Mouse (Mus musculus) retina, adult 2 months (tissue): ENCODE measurements around the gene Socs3.

Experiments
- DNase-seq: peaks from one replicate; pipeline ENCODE4 v3.0.0-alpha.2; 2012; ENCODE audit warnings: low read depth, low spot score

The Socs3 gene

GRCm38 (mm10) chr11:117995255-117995654, 25.4 kb upstream of the Socs3 start:
- DNase-seq: no peak

DNA sequence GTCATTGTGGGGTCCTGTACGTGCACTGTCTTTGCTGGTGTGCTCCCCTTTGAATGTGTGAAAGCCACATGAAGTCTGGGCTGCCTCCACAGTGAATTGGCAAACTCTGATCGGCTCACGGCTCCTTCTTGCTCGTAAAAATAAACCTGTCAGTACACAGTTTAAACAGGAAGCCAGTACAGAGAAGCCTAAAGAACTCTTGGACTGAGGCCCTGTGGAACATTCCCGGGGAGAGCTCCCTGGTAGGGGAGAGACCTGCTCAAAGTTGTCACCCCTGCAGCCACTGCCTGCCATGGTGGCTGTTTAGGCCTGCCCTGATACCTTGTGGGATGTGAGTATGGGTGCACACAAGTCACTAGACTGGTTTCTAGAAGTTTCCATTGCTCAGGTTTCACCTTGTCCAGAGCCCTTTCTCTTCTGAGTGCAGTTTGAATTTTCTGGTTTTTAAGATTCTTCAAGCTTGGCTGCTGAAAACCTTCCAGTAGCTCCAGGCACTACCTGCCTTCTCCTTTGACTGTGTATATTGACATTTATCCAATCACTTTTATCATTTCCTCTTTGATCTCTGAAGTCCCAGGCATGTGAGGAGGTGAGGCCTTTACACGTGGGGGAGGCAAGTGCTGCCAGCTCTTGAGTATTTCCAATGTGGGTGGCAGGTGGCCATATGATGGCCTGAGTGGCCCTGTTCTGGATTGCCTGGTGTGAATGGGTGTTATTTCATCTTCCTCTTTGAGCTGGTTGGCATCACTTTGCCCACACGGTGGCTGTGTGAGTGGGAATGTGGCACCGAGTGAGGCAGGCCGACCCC, 24.6 kb upstream of the Socs3 start:
- no peak for DNase-seq

DNA sequence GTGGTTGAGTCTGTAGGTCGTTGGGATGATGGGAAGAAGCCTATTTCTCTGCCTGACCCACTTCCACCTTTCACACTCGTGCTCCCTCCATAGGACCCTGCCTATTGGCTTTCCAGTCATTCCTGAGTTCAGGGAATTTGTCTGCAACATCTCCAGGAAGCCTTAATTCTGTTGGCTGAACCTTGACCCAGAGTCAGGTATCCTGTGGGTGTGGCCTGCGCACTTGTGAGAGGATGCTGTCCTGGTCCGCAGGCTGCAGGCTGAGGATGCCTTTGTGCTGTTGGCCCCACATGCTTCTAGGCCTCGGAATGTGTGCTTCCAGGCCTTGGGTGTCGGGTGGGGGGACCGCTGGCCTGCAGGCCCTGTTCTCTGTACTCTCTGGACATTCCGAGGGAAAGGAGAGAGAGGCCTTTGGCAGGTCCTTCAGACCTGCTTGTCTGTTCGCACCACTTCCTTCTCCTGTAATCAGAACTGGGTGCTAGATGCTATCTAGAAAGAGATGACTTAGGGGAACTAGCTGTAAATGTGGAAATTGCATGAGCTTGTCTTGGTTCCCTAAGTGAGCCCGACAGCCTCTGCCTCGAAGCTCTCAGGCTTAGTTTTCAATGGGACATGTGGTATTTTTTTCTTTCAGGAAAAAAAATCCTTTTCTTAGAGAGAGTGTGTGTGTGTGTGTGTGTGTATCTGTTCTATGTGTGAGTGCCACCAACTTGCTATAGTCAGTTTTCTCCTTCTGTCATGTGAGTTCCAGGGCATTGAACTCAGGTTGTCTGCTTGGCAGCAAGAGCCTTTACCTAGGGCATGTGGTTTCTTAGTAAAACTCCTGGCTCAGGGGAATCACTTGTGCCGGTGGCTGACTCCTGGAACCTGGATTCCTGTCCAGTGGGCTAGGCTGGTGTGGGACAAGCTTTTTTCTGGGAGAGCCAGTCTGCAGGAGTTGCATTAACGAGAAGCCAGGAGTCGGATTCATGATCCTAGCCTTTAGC, 23.6 kb upstream of the Socs3 start:
- no peak for DNase-seq

DNA sequence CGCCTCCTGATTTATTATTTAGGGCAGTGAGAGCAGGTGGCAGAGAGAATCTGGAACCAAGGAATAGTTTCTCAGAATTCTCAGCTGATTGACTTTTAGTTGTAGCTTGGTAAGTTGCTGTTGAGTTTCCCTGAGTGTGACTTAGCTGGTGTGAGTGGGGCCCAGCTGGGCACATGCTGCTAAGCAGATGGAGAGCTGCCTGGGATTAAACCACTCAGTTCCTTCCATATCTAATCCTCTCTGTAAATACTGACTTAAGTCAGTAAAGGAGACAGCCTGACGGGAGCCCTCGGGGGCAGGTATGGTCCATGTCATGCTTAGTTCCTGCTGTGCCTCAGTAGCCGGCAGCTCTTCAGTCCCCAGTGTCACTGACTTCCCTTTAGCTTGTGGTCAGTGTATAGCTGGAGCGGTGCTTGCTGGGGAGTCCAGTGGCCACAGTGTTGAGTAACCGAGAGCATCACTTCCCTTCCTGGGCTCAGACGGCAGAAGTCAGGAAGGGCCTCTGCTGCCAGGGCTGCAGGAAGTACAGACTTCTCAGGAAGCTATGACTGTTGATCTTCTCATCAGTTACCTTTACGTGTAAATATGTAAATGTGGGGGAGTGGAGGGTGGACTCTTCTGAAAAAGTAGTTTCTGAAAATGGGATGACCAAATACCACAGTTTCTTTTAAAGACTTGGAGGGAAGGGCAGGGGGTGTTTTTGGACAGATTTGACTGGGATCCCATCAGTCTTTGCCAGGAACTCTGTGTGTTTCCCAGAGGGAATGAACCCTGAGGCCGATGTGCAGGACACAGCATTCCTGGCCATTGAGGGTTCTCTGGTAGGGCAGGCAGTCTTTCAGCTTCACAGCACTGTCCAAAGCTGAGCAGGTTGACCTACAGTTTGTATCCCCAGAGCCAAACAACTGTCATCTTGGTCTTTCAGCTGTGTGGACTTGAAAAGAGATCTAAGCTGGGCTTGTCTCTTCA, 21.9 kb upstream of the Socs3 start:
- peak; percentile 62 for DNase-seq

GRCm38 (mm10) chr11:117989926-117990325, 20.1 kb upstream of the Socs3 start:
- DNase-seq: no peak

DNA sequence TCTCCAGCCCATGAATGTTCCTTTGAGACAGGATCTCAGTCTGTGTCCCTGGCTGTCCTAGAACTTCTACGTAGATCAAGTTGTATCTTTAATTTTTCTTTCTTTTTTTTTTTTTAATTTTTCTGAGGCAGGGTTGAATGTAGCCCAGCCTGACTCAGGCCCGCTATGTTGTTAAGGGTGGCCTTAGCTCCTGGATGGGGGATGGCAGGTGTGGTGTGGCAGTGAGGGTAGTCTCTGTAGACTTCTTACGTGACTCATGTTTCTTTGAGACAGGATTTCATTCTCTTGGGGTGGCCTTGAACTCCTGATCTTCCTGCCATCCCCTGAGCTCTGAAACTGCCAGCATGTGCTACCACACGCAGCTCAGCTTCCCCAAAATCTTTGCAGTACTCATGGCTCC, 19.4 kb upstream of the Socs3 start:
- no peak for DNase-seq

DNA sequence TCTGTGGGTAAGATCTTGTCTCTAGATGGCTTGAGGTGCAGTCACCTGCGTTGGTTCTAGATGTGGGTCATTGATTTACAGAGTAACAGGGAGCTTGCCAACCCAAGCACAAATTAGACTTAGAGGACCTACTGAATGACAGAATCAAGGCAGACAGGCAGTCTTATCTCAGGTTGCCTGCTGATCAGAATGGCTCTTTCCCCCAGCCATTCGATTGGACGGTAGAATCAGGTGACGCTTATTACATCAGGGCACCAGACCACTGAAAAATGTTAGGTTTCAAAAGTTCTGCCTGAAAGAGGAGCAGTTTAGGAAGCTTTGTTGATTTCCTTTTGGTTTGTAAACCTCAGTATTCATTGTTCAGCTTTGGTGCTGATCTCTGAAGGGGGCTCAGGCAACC, 18.1 kb upstream of the Socs3 start:
- no peak for DNase-seq

DNA sequence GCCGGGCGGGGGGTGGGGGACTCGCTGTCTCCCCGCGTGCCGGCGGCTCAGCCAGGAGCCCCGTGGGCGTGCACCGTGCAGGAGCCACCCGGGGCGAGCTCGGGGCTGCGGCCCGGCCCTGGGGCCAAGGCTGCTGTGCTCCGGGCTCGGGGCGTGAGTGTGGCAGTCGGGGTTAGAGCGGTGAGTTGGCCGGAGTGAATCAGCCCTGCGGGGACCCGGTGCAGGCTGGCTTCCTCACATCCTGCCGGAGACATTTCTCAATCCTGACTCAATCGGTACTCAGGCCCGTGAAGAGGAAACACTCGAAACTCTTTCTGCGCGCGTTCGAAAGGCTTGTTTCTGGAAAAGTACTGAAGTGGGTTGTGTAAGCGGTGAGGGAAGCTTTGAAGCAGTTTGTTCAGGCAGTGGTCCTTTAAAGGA, 17.2 kb upstream of the Socs3 start:
- DNase-seq: no peak

- peak; percentile 82 for DNase-seq
Observed at GRCm38 (mm10) chr11:117986126-117987031, 16.5 kb upstream of the Socs3 start, which contains the start of gene Pgs1. Gene Pgs1, plus strand, starts transcription at chr11:117986292.

GRCm38 (mm10) chr11:117983770-117984169, 13.9 kb upstream of the Socs3 start:
- DNase-seq: no peak

DNA sequence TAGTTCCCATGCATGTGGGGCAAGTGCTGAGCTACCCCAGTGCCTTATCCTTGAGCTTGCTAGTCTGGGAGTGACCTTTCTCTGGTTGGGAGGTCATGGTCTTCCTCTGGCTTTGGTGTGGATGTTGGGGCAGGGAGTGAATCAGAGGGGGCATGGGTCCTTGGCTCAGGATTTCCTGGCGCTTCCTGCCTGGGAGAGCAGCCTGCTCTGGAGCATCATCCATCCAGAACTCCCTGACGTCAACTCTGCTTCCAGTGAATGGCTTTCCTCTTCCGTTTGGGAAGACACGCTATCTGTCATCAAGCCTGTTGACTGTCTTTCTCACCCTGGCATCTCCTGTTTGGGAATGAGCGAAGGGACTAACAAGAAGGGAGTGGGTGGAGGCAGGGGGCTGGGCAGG, 12.6 kb upstream of the Socs3 start:
- no peak for DNase-seq

DNA sequence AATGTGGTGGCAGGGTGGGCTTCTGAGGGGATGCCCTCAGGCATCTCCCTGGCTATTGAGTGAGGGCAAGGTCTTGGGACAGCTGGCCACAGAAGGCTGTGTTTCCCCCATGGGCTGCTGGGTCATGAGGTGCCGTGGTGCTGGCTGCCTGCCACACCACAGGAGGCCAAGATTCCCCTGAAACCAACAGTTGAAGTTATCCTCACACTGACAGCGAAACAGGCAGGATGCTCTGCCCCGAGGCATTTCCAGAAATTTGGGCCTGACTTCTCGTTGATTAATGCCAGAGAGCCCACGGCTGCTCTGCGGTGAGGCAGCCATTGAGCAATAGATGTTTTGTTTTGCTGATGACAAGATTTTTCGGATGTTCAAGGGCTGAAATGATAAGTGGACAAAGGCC, 9.5 kb upstream of the Socs3 start:
- no peak for DNase-seq

DNA sequence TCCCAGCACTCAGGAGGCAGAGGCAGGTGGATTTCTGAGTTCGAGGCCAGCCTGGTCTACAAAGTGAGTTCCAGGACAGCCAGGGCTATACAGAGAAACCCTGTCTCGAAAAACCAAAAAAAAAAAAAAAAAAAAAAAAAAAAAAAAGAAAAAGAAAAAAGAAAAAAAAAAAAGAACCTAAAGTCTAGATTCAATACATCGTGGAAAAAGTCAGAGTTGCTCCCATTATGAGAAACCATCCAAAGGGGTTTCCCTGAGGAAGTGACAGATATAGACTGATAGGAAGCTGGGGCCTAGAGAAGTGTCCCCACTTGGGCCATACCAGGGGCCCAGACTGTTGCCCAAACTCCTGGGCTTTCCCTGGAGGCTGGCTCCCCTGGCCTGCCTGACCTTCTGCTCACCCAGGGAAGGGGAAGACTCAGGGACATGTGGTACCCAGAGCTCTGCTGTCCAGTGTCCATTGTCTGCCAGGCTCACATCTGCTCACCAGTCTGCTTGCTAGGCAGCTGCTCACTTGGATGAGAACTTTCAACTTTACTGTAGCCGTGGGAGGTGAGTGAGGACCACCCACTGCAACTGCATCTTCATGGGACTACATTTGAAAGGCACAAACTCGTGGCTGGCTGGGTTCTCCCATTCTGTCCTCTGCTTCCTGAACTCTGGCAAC, 8.0 kb upstream of the Socs3 start:
- no peak for DNase-seq

DNA sequence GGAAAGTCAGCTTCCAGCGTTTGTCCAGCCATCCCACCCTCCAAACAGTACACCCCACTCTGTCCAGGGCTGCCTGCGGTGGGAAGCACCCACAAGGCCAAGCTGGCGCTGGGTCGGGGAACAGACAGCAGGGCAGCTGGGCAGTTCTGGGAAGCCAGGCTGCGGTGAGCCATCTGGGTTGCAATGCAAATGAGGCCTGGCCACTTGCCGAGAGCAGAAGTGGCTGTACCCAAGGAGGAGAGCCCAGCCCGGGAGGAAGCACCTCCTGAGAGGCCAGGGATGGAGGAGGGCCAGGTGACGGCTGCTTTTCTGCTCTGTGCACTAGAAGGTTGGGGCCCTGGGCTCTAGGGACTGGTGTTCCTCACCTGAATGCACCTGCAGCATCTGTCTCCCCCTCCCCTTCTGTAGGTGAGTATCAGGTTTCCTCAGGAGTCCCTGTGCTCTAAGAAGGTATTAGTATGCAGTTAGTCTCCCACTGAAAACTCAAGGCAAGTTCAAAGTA, 6.3 kb upstream of the Socs3 start:
- DNase-seq: no peak

DNA sequence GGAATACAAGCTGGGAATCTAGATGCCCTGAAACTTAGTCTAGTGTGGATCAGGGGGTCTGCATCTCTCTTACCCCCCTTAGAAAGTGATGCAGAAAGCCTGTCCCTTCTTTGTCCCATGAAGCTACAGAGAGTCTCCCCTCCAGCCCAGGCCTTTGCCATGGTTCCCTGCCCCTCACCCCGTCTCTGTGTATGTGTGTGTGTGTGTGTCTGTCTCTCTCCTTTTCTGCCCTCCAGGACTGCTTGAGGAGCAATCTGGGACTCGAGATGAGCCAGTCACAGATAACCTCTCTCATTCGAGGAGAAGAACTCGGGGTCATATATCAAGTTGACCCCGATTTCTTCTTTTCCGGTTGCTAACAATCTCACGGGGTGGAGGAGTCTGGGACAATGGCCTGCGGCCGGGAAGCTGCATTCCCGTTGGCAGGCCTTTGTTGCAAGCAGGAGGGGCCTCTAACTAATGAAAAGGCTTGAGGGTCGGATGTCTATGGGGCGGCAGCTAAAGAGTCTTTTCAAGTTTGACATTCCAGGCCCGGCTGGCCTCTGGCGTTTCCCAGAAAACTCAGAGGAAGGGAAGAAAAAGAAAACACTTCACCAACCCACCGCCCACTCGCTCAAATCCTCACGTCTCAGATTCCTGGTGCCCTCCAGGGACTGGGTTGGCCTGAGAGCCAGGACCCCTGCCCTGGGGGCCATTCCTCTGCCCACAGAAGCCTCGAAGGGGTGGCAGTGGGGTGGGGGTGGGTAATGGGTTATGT, 5.5 kb upstream of the Socs3 start:
- DNase-seq: no peak

- no peak for DNase-seq
Observed at GRCm38 (mm10) chr11:117974327-117975125, 4.7 kb upstream of the Socs3 start.

DNA sequence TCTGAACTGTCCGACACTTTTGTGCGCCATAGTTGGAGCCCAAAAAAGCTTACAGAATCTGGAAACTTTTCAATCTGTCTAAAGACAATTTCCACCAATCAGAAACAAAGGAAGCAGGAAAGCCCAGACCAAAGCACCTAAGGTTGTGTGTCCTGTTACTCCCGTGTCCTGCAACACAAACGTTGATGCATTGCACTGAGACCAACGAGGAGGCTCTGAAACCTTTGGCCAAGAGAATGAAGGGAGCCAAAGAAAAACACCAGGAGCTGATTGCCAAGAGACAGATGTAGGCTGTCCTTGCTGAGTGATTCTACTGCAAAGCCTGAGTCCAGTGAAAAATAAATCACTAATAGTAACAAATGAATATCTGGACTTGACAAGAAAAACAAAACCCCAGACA, 3.7 kb upstream of the Socs3 start:
- no peak for DNase-seq
